1 mouse cellular context compared by ENCODE assay signal in the genomic region with DNA sequence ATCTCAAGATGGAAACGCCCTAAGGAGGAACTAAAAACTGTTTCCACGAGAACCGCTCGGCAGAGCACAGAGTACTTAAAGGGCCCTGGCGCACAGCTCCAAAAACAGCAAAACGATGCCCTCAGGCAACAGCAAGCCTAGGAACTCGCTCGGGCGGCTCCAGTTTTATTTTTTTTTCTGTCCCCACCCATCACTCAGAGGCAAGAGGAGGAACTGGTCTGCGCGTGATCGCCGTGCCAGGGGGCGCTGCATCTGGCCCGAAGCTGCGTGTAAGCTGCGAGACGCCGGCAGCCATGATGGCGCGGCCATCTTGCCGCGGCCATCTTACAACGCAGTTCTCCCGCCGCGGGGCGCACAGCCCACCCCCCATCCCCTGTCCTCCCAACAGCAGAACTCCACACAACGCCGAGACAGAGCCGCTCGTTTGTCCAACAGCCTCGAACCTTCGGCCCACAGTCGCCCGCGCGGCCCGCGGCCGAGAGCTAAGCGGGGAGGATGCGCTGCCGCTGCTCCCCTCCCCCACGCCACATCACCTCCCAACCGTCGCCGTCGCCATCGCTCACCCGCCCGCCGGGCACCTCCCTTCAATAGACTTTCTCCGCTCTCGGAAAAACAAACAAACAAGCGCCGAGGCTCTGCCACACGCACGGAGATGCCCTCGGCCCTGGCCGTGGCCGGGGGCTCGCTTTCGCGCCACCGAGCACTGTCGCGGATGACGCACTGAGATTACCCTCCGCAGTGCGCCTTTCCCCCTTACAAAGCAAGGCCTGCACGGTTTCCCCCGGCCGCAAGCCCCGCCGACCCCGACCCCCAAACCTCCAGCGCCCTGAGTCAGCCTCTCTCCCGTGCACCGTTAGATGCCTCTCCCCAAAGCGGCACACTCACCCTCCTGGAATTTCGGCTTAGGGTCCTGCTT.
TF ChIP-seq lines count a peak whose summit lies in the region.

No protein-coding gene starts in this region.

TF ChIP-seq in CH12.LX, 34 proteins besides CTCF, POLR2A, EP300 and RAD21:
- TF ChIP-seq TBP (conservative IDR thresholded peaks at IDR 0.05; ENCODE audit: low read depth, low read length) (0 out of 2 replicates have a peak, but pooled peaks have one; percentile 37), IRF4 (IDR thresholded peaks at IDR 0.05; ENCODE audit: low read depth, low read length) (peak; percentile 79), MAZ (IDR thresholded peaks at IDR 0.05; ENCODE audit: low read depth, low read length) (peak; percentile 82; the same call in 1 of the 2 replicates), MAFK (IDR thresholded peaks at IDR 0.05; ENCODE audit: insufficient replicate concordance, low read length) (0 out of 2 replicates have a peak, but pooled peaks have one; percentile 15), NELFE (IDR thresholded peaks at IDR 0.05; ENCODE audit: low read depth, low read length) (no peak; the same call in 1 of the 2 replicates), HCFC1 (IDR thresholded peaks at IDR 0.05; ENCODE audit: low read depth, low read length) (peak; percentile 78), ZKSCAN1 (IDR thresholded peaks at IDR 0.05; ENCODE audit: borderline replicate concordance, low read depth, low read length) (no peak), ZMIZ1 (IDR thresholded peaks at IDR 0.05; ENCODE audit: low read depth, low read length) (no peak; the same call in 1 of the 2 replicates), CHD2 (IDR thresholded peaks at IDR 0.05; ENCODE audit: low read length) (peak; percentile 59; the same call in 1 of the 2 replicates), UBTF (IDR thresholded peaks at IDR 0.05; ENCODE audit: low read depth, low read length) (no peak), MYC (IDR thresholded peaks at IDR 0.05; ENCODE audit: low read depth, low read length) (peak; percentile 88), ZNF384 (IDR thresholded peaks at IDR 0.05; ENCODE audit: low read depth, low read length) (peak; percentile 87), POLR2AphosphoS2 (IDR thresholded peaks at IDR 0.05; ENCODE audit: low read depth, low read length) (no peak), USF2 (conservative IDR thresholded peaks at IDR 0.05; ENCODE audit: low read depth, low read length) (no peak), USF1 (IDR thresholded peaks at IDR 0.05; ENCODE audit: low read depth, low read length) (peak; percentile 29; the same call in 1 of the 2 replicates), NRF1 (IDR thresholded peaks at IDR 0.05; ENCODE audit: low read depth, low read length) (peak; percentile 87), ETS1 (conservative IDR thresholded peaks at IDR 0.05; ENCODE audit: low read depth, low read length) (peak; percentile 56), RCOR1 (conservative IDR thresholded peaks at IDR 0.05; ENCODE audit: low read depth, low read length) (peak; percentile 99), JUN (IDR thresholded peaks at IDR 0.05; ENCODE audit: insufficient read depth, low read depth, low read length) (no peak), ELF1 (IDR thresholded peaks at IDR 0.05; ENCODE audit: low read depth, low read length) (peak; percentile 59; the same call in 1 of the 2 replicates), E2F4 (IDR thresholded peaks at IDR 0.05; ENCODE audit: insufficient replicate concordance, low read depth, low read length) (peak; percentile 78; the same call in 1 of the 2 replicates), SMC3 (IDR thresholded peaks at IDR 0.05; ENCODE audit: low read depth, low read length) (peak; percentile 37), ZC3H11A (IDR thresholded peaks at IDR 0.05; ENCODE audit: low read depth, low read length) (no peak), TCF12 (IDR thresholded peaks at IDR 0.05; ENCODE audit: low read depth, low read length) (peak; percentile 90), GABPA (IDR thresholded peaks at IDR 0.05; ENCODE audit: insufficient replicate concordance, low read depth, low read length) (no peak), PAX5 (IDR thresholded peaks at IDR 0.05; ENCODE audit: low read length) (no peak), MXI1 (IDR thresholded peaks at IDR 0.05; ENCODE audit: low read depth, low read length) (peak; percentile 93), SIN3A (IDR thresholded peaks at IDR 0.05; ENCODE audit: low read length) (peak; percentile 97), KAT2A (IDR thresholded peaks at IDR 0.05; ENCODE audit: insufficient replicate concordance, low read length) (0 out of 2 replicates have a peak, but pooled peaks have one; percentile 52), BHLHE40 (IDR thresholded peaks at IDR 0.05; ENCODE audit: low read depth, low read length) (peak; percentile 84), CHD1 (IDR thresholded peaks at IDR 0.05; ENCODE audit: low read depth, low read length) (no peak; the same call in 1 of the 2 replicates), JUND (conservative IDR thresholded peaks at IDR 0.05; ENCODE audit: low read depth, low read length) (0 out of 2 replicates have a peak, but pooled peaks have one; percentile 24), MEF2A (IDR thresholded peaks at IDR 0.05; ENCODE audit: borderline replicate concordance, low read depth, low read length) (peak; percentile 77), MAX (IDR thresholded peaks at IDR 0.05; ENCODE audit: low read length) (peak; percentile 92)
